Mouse (Mus musculus) adrenal gland, adult (tissue): Measurements from ENCODE around the gene Hist1h3f.
A peak's percentile ranks its signal among the peaks of the same experiment; 100 is the strongest.
"Not testable (repeated sequence)": the region's sequence is repeated elsewhere in the genome, so short reads cannot be mapped to it uniquely, and the experiment has no call there.

Source experiments
- DNase-seq, 2 experiments: peaks; one replicate each; pipeline ENCODE4 v3.0.0; 2022 to 2023; ENCODE audit warnings: low spot score in 1 of 2; ENCODE audit not compliant: inconsistent age in 2 of 2

Hist1h3f gene

GRCm38 (mm10) chr13:23561531-23561882, 17.7 kb downstream of the Hist1h3f start:
- DNase-seq = not testable (repeated sequence)

GRCm38 (mm10) chr13:23561883-23562659, 18.2 kb downstream of the Hist1h3f start, which contains the start of gene Hist1h3e:
Gene Hist1h3e, minus strand, starts transcription at chr13:23562369.
- DNase-seq = peak; percentile 95 to 98

- peak; percentile 49 to 90 for DNase-seq
These were observed 19.0 kb downstream of the Hist1h3f start for GRCm38 (mm10) chr13:23562699-23563462.

- DNase-seq = no peak
These were observed 20.6 kb downstream of the Hist1h3f start for GRCm38 (mm10) chr13:23564482-23564881.

DNA sequence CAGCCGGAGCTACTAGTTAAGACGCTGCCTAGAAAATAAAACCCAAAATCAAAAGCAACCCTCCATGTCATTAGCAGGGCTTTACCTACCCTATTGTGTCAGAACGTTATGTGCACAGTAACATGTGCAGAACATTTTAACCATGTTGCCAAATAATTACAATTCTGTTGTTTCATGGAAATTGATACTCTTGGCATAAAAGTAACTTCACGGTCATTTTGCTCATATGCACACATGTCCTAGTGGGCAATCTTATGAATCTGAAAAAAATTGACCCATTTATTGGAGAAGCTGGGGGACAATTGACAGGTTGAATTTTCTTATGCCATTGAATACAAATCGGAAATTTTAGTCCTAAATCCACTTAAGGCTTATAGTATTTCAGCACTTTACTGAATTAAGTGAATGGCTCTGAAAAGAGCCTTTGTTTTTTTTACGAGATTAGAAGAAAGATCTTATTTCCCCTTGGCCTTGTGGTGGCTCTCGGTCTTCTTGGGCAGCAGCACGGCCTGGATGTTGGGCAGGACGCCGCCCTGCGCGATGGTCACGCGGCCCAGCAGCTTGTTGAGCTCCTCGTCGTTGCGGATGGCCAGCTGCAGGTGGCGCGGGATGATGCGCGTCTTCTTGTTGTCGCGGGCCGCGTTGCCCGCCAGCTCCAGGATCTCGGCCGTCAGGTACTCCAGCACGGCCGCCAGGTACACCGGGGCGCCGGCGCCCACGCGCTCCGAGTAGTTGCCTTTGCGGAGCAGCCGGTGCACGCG, 26.6 kb downstream of the Hist1h3f start:
- peak in 1 of 2 experiments; percentile 39 for DNase-seq

- DNase-seq = peak; percentile 80 to 96
These were observed 27.2 kb downstream of the Hist1h3f start, which contains the start of the genes Hist1h2ae and Hist1h2bg for GRCm38 (mm10) chr13:23571022-23571503. Gene Hist1h2ae, minus strand, starts transcription at chr13:23571220. Gene Hist1h2bg, plus strand, starts transcription at chr13:23571396.

DNA sequence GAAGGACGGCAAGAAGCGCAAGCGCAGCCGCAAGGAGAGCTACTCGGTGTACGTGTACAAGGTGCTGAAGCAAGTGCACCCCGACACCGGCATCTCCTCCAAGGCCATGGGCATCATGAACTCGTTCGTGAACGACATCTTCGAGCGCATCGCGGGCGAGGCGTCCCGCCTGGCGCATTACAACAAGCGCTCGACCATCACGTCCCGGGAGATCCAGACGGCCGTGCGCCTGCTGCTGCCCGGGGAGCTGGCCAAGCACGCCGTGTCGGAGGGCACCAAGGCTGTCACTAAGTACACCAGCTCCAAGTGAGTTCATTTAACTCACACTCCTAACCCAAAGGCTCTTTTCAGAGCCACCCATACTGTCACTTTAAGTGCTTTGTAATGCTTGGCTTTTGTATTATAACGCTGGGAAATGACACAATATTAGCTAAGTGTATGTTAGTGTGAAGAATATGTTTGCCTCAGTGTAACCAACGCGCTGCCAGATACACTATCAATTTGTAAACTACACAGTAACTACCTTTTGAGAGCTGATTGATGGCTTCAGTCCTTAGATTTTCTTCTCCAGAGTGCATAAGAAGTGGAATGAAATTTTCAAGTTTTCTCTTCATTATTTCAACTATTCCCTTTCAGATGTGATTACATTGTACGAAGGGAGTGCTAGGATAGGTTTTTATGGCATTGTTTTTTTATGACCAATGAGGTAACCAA, 27.8 kb downstream of the Hist1h3f start:
- peak in 1 of 2 experiments; percentile 66 for DNase-seq

DNA sequence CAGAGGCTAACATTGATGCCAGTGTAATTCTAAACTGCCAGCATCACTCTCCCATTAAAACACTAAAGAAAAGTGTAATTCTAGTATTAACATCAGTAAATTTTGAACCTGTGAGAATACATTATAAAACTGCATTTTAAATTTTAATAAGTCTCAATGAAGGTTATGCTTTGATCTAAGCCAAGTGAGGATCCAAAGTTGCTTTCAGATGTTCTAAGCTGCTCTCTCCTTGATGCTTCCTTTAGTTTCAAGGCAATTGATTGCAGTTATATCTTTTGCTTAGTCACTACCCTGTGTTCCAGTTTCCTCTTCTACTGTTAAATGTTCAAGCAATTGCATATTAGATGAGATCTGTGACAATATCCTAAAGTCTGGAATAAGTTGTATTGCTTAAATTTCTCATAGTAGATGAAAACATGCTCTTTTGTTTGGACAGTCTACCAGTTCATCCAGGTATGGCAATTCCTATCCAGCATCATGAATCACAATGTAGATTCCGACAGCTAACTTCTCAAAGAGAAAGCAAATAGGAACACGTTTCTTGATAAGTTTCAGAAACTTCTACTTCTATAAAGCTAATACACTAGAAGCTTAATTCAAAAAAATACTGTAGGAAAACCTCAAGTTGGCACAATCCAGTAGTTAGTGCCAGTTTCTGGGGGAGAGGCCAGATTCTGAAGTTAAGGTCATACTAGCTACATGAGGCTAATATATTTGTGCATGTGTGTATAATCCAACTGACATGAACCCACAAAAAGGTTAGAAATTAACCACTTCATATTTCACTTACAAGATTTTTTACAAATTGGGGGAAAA, 28.6 kb downstream of the Hist1h3f start:
- no peak for DNase-seq

DNA sequence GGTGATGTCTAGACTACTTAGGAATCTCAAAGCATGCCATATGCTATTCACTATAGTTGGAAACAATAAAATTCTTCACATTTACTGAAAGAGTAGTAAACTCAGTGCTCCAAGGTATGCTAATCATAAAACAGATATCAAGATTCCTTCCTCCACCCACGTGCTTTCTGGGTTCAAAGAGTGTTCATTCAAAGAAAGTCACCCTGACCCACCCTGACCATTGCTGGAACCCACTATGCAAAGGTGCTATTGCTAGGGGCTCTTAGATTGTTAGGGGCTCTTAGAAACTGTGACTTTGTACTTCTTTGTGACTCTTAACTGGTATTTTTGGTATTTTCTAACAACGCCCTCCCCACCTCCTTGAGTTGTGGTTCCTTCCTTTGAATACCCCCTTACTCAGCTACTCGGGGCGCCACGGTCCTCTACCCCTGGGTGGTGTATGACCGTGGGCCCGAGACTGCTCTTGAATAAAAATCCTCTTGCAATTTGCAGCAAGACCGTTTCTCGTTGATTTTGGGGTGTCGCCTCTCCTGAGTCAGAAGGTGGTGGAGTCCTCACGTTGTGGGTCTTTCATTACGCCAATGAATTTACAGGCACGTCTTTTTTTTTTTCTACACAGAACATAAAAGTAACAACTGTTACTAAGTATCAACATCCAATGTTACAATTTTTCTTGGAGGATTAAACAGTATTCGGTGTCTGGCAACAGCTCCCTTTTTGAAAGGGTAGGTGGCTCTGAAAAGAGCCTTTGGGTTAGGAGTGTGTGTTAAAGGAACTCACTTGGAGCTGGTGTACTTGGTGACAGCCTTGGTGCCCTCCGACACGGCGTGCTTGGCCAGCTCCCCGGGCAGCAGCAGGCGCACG, 29.4 kb downstream of the Hist1h3f start:
- peak in 1 of 2 experiments; percentile 52 for DNase-seq

DNA sequence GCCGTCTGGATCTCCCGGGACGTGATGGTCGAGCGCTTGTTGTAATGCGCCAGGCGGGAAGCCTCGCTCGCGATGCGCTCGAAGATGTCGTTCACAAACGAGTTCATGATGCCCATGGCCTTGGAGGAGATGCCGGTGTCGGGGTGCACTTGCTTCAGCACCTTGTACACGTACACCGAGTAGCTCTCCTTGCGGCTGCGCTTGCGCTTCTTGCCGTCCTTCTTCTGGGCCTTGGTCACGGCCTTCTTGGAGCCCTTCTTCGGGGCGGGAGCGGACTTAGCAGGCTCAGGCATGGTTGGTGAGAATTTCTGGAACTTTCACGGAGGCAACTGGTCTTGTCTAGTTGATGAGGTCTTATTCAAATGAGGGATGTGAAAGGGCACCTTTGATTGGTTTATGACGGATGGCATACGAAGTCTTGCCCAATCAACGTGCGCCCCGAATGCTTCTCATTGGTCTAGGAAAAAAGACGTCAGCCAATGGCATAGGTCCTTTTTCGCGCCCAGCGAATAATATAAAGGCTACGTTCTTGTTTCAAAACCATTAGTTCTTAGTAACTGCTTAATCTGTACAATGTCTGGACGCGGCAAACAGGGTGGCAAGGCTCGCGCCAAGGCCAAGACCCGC, 30.2 kb downstream of the Hist1h3f start, which contains the start of the genes Hist1h2bf and Hist1h2ad:
Hist1h2bf (minus strand) TSS at position 299 of the 627 bp plus-strand sequence.
Hist1h2ad (plus strand) TSS at position 484 of the 627 bp plus-strand sequence.
- DNase-seq = peak; percentile 84 to 95

GRCm38 (mm10) chr13:23574546-23575170, 30.8 kb downstream of the Hist1h3f start:
- peak in 1 of 2 experiments; percentile 51 for DNase-seq

GRCm38 (mm10) chr13:23575271-23575851, 31.5 kb downstream of the Hist1h3f start, which contains the start of gene Hist1h3d:
Gene Hist1h3d, plus strand, starts transcription at chr13:23575763.
- peak in 1 of 2 experiments; percentile 86 for DNase-seq

DNA sequence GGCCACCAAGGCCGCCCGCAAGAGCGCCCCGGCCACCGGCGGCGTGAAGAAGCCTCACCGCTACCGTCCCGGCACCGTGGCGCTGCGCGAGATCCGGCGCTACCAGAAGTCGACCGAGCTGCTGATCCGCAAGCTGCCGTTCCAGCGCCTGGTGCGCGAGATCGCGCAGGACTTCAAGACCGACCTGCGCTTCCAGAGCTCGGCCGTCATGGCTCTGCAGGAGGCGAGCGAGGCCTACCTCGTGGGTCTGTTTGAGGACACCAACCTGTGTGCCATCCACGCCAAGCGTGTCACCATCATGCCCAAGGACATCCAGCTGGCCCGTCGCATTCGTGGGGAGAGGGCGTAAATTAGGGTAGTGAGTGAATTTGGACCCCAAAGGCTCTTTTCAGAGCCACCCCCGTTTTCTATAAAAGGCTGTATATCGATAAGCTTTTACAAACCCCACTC, 32.0 kb downstream of the Hist1h3f start:
- peak in 1 of 2 experiments; percentile 67 for DNase-seq

DNA sequence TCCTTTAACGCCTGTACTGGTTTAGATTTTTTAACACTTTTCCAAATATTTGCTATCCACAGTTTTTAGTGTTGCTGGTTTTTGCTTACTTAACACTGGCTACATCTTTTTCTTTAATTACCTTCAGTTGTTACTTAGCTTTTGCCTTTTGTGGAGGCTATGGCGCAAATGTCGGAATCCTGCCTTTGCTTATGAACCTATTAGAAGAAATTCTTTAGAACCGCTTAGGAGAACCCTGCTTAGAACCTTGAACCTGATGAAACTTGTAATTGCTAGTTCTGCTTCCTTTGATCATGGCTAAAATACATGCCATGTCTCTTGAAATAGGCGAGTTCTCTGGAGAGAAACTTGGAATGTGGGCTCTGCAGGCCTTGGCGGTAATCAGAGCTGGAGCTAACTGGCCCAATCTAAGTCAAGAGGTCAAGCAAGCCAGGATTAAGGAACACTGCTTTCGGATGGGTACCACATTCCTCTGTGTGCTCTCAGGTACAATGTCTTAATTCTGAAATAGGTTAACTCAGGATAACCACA, 32.6 kb downstream of the Hist1h3f start:
- no peak for DNase-seq

- DNase-seq = no peak
These were observed 33.2 kb downstream of the Hist1h3f start for GRCm38 (mm10) chr13:23576906-23577639.

DNA sequence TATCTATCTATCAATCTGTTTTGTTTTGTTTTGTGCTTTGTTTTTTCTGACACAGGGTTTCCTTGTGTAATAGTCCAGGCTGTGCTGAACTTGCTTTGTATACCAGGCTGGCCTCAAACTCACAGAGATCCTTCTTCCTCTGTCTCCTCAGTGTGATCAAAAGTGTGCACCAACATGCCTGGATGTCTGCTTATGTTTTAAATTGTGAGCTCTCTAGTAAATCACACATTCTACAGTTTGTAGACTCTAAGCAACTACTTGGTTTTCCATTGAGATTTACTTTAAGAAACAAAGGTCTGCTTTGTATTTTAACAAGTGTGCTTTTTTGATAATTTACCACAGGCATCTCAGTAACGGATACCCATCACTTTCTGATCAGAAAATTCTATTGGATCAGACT, 34.0 kb downstream of the Hist1h3f start:
- no peak for DNase-seq
